Mouse (Mus musculus) A20 (cell line): Measurements from ENCODE around the gene Ripor3.

Experiments used
- DNase-seq: peaks from one replicate; pipeline ENCODE4 v3.0.0-alpha.2; 2011; ENCODE audit warnings: low read depth, low spot score

Gene Ripor3

GRCm38 (mm10) chr2:168031842-168032241 lies 21.4 kb upstream of the Ripor3 start:
- no peak for DNase-seq

GRCm38 (mm10) chr2:168028376-168028775 lies 18.0 kb upstream of the Ripor3 start:
- DNase-seq: no peak

GRCm38 (mm10) chr2:168026467-168026866 lies 16.0 kb upstream of the Ripor3 start:
- DNase-seq: no peak

GRCm38 (mm10) chr2:168025882-168026281 lies 15.5 kb upstream of the Ripor3 start:
- DNase-seq: peak; percentile 22

- no peak for DNase-seq
Measured at GRCm38 (mm10) chr2:168025174-168025573, 14.8 kb upstream of the Ripor3 start.

GRCm38 (mm10) chr2:168023763-168024402 lies 13.5 kb upstream of the Ripor3 start:
- DNase-seq: no peak

GRCm38 (mm10) chr2:168019201-168019715 lies 8.8 kb upstream of the Ripor3 start:
- no peak for DNase-seq

- DNase-seq: peak; percentile 42
Measured at GRCm38 (mm10) chr2:168016951-168017391, 6.6 kb upstream of the Ripor3 start.

GRCm38 (mm10) chr2:168010893-168011292 lies 475 bp upstream of the Ripor3 start:
- DNase-seq: no peak

GRCm38 (mm10) chr2:168008132-168008531 lies 2.3 kb downstream of the Ripor3 start:
- no peak for DNase-seq

- no peak for DNase-seq
Measured at GRCm38 (mm10) chr2:168006489-168006888, 3.9 kb downstream of the Ripor3 start.

- no peak for DNase-seq
Measured at GRCm38 (mm10) chr2:168005616-168006015, 4.8 kb downstream of the Ripor3 start.

GRCm38 (mm10) chr2:168005005-168005404 lies 5.4 kb downstream of the Ripor3 start:
- no peak for DNase-seq

- DNase-seq: no peak
Measured at GRCm38 (mm10) chr2:168004369-168004768, 6.0 kb downstream of the Ripor3 start.

- DNase-seq: no peak
Measured at GRCm38 (mm10) chr2:168003431-168003830, 7.0 kb downstream of the Ripor3 start.

GRCm38 (mm10) chr2:168002884-168003283 lies 7.5 kb downstream of the Ripor3 start:
- DNase-seq: no peak

- no peak for DNase-seq
Measured at GRCm38 (mm10) chr2:168002188-168002587, 8.2 kb downstream of the Ripor3 start.

GRCm38 (mm10) chr2:167999145-167999743 lies 11.2 kb downstream of the Ripor3 start:
- peak; percentile 38 for DNase-seq

GRCm38 (mm10) chr2:167997562-167997961 lies 12.9 kb downstream of the Ripor3 start:
- peak; percentile 52 for DNase-seq

- no peak for DNase-seq
Measured at GRCm38 (mm10) chr2:167996672-167997215, 13.7 kb downstream of the Ripor3 start.

GRCm38 (mm10) chr2:167995870-167996635 lies 14.4 kb downstream of the Ripor3 start:
- no peak for DNase-seq

- no peak for DNase-seq
Measured at GRCm38 (mm10) chr2:167993260-167993659, 17.2 kb downstream of the Ripor3 start.
